Mouse (Mus musculus) neural tube, embryonic 12.5 days (tissue): ENCODE results near the gene Zc3h18. TPM values are rescaled to one million over a fixed set of nuclear protein-coding genes. Genes with fewer than 3 reads are reported as not detected.

Experiments used
- ATAC-seq: fragments of 200-750 bp; cut with Nextera tagmentation; 2 replicates; pipeline ENCODE4 v1.8.0; 2017; ENCODE audit warnings: low read depth, mild to moderate bottlenecking, moderate TSS enrichment, moderate library complexity; ENCODE audit not compliant: low FRiP score
- H3K27ac ChIP-seq: fragments of 300-500 bp; sonication (generic); 2 replicates; pipeline ENCODE4 v1.5.1; 2016
- H3K27me3 ChIP-seq: fragments of 300-500 bp; sonication (generic); replicated peaks from 2 replicates; pipeline ENCODE4 v1.6.1; 2016; ENCODE audit warnings: mild to moderate bottlenecking
- H3K36me3 ChIP-seq: fragments of 300-500 bp; sonication (generic); 2 replicates; pipeline ENCODE4 v1.6.1; 2016; ENCODE audit warnings: mild to moderate bottlenecking
- H3K4me1 ChIP-seq: fragments of 300-500 bp; sonication (generic); 2 replicates; pipeline ENCODE4 v1.6.1; 2016
- H3K4me2 ChIP-seq: fragments of 300-500 bp; sonication (generic); replicated peaks from 2 replicates; pipeline ENCODE4 v1.6.1; 2016; ENCODE audit warnings: mild to moderate bottlenecking
- H3K4me3 ChIP-seq: fragments of 300-500 bp; sonication (generic); 2 replicates; pipeline ENCODE4 v1.5.1; 2016
- H3K9ac ChIP-seq: fragments of 300-500 bp; sonication (generic); 2 replicates; pipeline ENCODE4 v1.6.1; 2016; ENCODE audit warnings: mild to moderate bottlenecking
- H3K9me3 ChIP-seq: fragments of 300-500 bp; sonication (generic); 2 replicates; pipeline ENCODE4 v1.6.1; 2016; ENCODE audit warnings: mild to moderate bottlenecking
- WGBS: fragments of 180-500 bp; shearing (Covaris S2); methylation state at CpG from one replicate; pipeline ENCODE4 v1.1.7; 2016; 5-methylcytosine and 5-hydroxymethylcytosine counted together
- polyA plus RNA-seq: library from polyadenylated mRNA; unstranded; fragments of >200 nt; fragmentation: Nextera tagmentation; extraction: Ambion mirVana; gene quantifications from 2 replicates; pipeline ENCODE4 v1.2.1, GENCODE M21; 2016

The Zc3h18 gene
- polyA plus RNA-seq, 1 experiment from 2014 or later = 62.4 TPM

GRCm38 (mm10) chr8:122419881-122420555 is 43.6 kb downstream of the Zc3h18 start:
- H3K9ac ChIP-seq = no peak overlapping the region
- H3K9me3 ChIP-seq = no peaks in the 10 kb centered on the region
- ATAC-seq = no peak
- H3K4me3 ChIP-seq = no peak overlapping the region
- H3K27me3 ChIP-seq = no peaks in the 10 kb centered on the region
- H3K4me2 ChIP-seq = no peak overlapping the region
- H3K27ac ChIP-seq = no peak overlapping the region
- 72% methylated on average over 9 of the region's 9 CpGs for WGBS
- no peaks in the 10 kb centered on the region for H3K4me1 ChIP-seq
- H3K36me3 ChIP-seq = peaks cover 43% of the 10 kb centered on the region

- WGBS = 86% methylated on average over 14 of the region's 14 CpGs
- Histone ChIP-seq H3K9ac (no peak within 1 kb of the TSS), H3K27me3 (no peaks in the 10 kb centered on the region), H3K4me1 (no peaks in the 10 kb centered on the region), H3K4me2 (no peak within 1 kb of the TSS), H3K36me3 (peaks cover 28% of the 10 kb centered on the region), H3K4me3 (no peak within 1 kb of the TSS), H3K9me3 (no peaks in the 10 kb centered on the region), H3K27ac (no peak within 1 kb of the TSS)
- no peak for ATAC-seq
Observed at GRCm38 (mm10) chr8:122421376-122422070, 45.1 kb downstream of the Zc3h18 start, which contains the start of gene Il17c. Gene Il17c, plus strand, starts transcription at chr8:122422020.

DNA sequence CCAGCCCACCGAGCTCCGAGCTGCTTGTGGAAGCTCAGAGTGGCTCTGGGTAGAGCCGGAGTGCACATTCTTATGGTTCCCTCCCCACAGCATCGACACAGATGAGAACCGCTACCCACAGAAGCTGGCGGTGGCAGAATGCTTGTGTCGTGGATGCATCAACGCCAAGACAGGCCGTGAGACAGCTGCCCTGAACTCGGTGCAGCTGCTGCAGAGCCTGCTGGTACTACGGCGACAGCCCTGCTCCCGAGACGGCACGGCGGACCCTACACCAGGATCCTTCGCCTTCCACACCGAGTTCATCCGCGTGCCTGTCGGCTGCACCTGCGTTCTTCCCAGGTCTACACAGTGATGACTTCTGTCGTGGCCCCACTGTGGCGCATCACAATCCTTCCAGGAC is 46.8 kb downstream of the Zc3h18 start:
- no peak overlapping the region for H3K4me3 ChIP-seq
- H3K27ac ChIP-seq = no peak overlapping the region
- peaks cover 14% of the 10 kb centered on the region for H3K36me3 ChIP-seq
- no peak overlapping the region for H3K4me2 ChIP-seq
- H3K27me3 ChIP-seq = no peaks in the 10 kb centered on the region
- H3K9ac ChIP-seq = no peak overlapping the region
- no peak for ATAC-seq
- no peaks in the 10 kb centered on the region for H3K4me1 ChIP-seq
- 90% methylated on average over 24 of the region's 24 CpGs for WGBS
- H3K9me3 ChIP-seq = no peaks in the 10 kb centered on the region

DNA sequence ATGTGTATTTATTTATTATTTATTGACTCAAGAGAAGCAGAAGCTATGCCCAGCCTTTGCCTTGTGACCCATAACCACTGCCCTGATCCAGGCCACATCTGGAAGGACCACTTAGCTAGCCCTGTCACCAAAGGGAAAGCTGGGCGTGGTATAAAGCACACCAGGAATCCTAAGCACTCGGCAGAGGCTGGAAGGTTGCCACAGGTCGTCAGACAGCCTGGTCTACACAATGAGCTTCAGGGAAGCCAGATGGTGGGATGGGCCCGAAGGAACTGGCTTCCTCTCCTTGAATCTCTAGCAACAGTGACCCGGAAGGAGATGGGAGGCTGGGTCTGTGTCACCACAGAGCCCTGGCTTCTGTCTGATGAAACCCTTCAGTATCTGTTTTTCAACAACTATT is 47.2 kb downstream of the Zc3h18 start:
- Histone ChIP-seq H3K4me2 (no peak overlapping the region), H3K27me3 (no peaks in the 10 kb centered on the region), H3K27ac (no peak overlapping the region), H3K4me1 (no peaks in the 10 kb centered on the region), H3K4me3 (no peak overlapping the region), H3K9ac (no peak overlapping the region), H3K36me3 (peaks cover 10% of the 10 kb centered on the region), H3K9me3 (no peaks in the 10 kb centered on the region)
- no peak for ATAC-seq
- 58% methylated on average over 5 of the region's 5 CpGs for WGBS

DNA sequence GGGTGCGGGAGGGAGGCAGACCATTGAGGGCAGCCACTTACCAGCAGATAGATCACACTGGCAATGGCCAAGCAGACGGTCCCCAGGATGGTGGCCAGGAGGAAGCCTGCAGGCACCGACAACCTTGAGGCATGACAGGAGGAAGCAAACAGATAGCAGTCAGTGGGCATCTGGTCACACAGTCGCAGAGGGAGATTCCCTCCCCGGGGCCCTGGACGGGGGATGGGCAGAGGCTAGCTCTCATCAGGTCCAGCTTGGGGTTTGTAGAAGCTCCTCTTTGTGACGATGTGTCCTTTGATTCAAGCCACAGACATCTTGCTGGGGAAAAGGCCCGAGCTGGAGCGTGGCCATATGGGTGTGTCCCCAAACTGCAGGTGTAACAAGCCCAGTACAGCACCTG is 49.7 kb downstream of the Zc3h18 start:
- H3K4me1 ChIP-seq = no peaks in the 10 kb centered on the region
- no peaks in the 10 kb centered on the region for H3K36me3 ChIP-seq
- no peaks in the 10 kb centered on the region for H3K27me3 ChIP-seq
- H3K27ac ChIP-seq = no peak overlapping the region
- no peak overlapping the region for H3K4me2 ChIP-seq
- H3K9me3 ChIP-seq = no peaks in the 10 kb centered on the region
- no peak for ATAC-seq
- H3K4me3 ChIP-seq = no peak overlapping the region
- WGBS = 80% methylated on average over 9 of the region's 9 CpGs
- H3K9ac ChIP-seq = no peak overlapping the region

- H3K4me2 ChIP-seq = no peak overlapping the region
- H3K27me3 ChIP-seq = no peaks in the 10 kb centered on the region
- peaks cover 8% of the 10 kb centered on the region for H3K4me1 ChIP-seq
- no peak overlapping the region for H3K9ac ChIP-seq
- H3K36me3 ChIP-seq = no peaks in the 10 kb centered on the region
- no peak overlapping the region for H3K27ac ChIP-seq
- no peak for ATAC-seq
- no peak overlapping the region for H3K4me3 ChIP-seq
- 91% methylated on average over 7 of the region's 7 CpGs for WGBS
- H3K9me3 ChIP-seq = no peaks in the 10 kb centered on the region
Observed at GRCm38 (mm10) chr8:122427607-122428006, 51.2 kb downstream of the Zc3h18 start.

DNA sequence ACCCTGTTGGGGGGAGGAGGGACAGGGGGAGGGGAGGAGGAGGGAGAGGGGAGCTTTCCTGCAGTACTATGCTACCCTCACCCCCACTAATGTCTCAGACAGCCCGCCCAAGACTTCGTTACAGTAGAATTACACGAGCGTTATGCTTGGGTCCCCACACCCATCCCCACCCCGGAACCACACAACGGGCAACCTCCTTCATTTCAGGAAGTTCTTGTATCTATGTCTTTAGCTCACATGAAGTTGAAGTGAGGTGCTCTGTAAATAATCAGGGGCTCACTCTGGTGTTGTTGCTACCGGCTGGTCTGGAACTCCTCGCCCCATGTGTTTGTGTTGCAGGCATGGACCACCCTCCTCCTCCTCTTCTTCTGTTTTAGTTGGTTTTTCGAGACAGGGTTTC is 51.8 kb downstream of the Zc3h18 start:
- 93% methylated on average over 9 of the region's 9 CpGs for WGBS
- Histone ChIP-seq H3K9ac (no peak overlapping the region), H3K36me3 (no peaks in the 10 kb centered on the region; the same call in 1 of the 2 replicates), H3K9me3 (no peaks in the 10 kb centered on the region), H3K4me3 (no peak overlapping the region), H3K27ac (no peak overlapping the region), H3K27me3 (no peaks in the 10 kb centered on the region), H3K4me1 (peaks cover 13% of the 10 kb centered on the region), H3K4me2 (no peak overlapping the region)
- ATAC-seq = no peak

DNA sequence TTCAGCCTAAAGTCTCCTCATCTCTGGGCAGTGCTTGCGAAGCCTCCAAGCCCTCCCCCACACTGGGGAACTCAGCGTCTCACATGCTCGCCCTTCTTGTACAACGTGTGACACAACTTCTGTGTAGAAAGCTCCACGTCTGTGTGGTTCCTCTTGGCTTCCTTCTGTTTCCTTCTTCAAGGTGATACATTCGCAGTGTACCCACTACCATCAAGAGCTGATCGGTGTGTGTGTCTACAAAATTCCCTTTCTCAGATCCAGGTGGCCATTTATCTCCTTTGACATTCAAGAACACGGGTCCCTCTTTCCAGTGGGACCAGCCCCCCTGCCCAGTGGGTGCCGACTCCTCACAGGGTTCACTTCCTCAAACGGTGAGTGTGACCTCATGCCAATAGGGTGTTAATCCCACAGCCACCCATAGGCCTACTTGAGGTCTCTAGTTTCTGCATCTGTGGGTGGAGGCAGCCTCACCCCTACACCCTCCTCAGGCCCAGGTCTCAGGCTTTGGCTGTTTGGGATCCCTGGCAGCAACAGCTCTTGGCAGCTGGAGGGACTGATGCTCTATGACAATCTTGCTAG is 53.7 kb downstream of the Zc3h18 start:
- Histone ChIP-seq H3K27me3 (no peaks in the 10 kb centered on the region), H3K36me3 (peaks cover 18% of the 10 kb centered on the region), H3K9me3 (no peaks in the 10 kb centered on the region), H3K27ac (no peak overlapping the region), H3K4me3 (no peak overlapping the region), H3K4me1 (peaks cover 13% of the 10 kb centered on the region), H3K4me2 (no peak overlapping the region), H3K9ac (no peak overlapping the region)
- 89% methylated on average over 10 of the region's 10 CpGs for WGBS
- no peak for ATAC-seq

- Histone ChIP-seq H3K4me2 (no peak overlapping the region), H3K27me3 (no peaks in the 10 kb centered on the region), H3K27ac (no peak overlapping the region), H3K9me3 (no peaks in the 10 kb centered on the region), H3K4me3 (no peak overlapping the region), H3K9ac (no peak overlapping the region), H3K36me3 (peaks cover 23% of the 10 kb centered on the region), H3K4me1 (peaks cover 13% of the 10 kb centered on the region)
- no peak for ATAC-seq
- 79% methylated on average over 3 of the region's 3 CpGs for WGBS
Observed at GRCm38 (mm10) chr8:122430646-122431045, 54.2 kb downstream of the Zc3h18 start.

- H3K4me1 ChIP-seq = peaks cover 13% of the 10 kb centered on the region
- H3K4me3 ChIP-seq = peak overlapping the region; percentile 34
- H3K27me3 ChIP-seq = no peaks in the 10 kb centered on the region
- H3K27ac ChIP-seq = no peak overlapping the region
- WGBS = 44% methylated on average over 18 of the region's 18 CpGs
- no peak for ATAC-seq
- peaks cover 34% of the 10 kb centered on the region for H3K36me3 ChIP-seq
- peak overlapping the region; percentile 77 for H3K4me2 ChIP-seq
- H3K9me3 ChIP-seq = no peaks in the 10 kb centered on the region
- peak overlapping the region; percentile 53 for H3K9ac ChIP-seq
Observed at GRCm38 (mm10) chr8:122431694-122432442, 55.5 kb downstream of the Zc3h18 start.

GRCm38 (mm10) chr8:122432443-122433268 is 56.2 kb downstream of the Zc3h18 start, which contains the start of gene Cyba:
Gene Cyba, minus strand, starts transcription at chr8:122432930.
- 4% methylated on average over 45 of the region's 45 CpGs for WGBS
- Histone ChIP-seq H3K9me3 (no peaks in the 10 kb centered on the region), H3K4me2 (peak within 1 kb of the TSS; percentile 77), H3K4me3 (peak within 1 kb of the TSS; percentile 34), H3K27me3 (no peaks in the 10 kb centered on the region), H3K9ac (peak within 1 kb of the TSS; percentile 53), H3K4me1 (peaks cover 13% of the 10 kb centered on the region), H3K27ac (no peak within 1 kb of the TSS), H3K36me3 (peaks cover 42% of the 10 kb centered on the region)
- peak; percentile 76 for ATAC-seq
